26 mouse cellular contexts compared by ENCODE assay signal in the genomic region with DNA sequence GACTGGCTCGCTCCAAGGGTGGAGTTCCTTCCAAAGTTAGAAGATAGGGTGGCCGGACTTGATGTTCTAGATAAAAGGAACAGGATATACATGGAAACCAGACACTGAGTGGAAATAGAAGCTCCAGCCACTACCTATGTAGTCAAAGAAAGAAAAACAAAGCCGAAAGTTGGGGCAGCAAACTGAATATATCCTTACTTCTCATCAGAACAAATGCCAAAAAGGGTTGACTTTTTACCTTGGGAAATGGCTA.
A peak's percentile ranks its signal among the peaks of the same experiment; 100 is the strongest.
DNase-seq lines count a peak whose midpoint lies in the region.
"Had no signal": no experiment of that assay in that cellular context is flagged by ENCODE, and none has a peak within 500 bp of the region (broad histone marks: within the 10 kb centered on the region; RNA-seq: fewer than 3 reads in every experiment).

No protein-coding gene starts in this region.

- no peak overlapping the region for H3K27ac ChIP-seq in heart, embryonic 10.5 days
- H3K27ac ChIP-seq: embryonic facial prominence, embryonic 12.5 days; embryonic facial prominence, embryonic 15.5 days; heart, embryonic 15.5 days; hindbrain, embryonic 10.5 days; hindbrain, embryonic 13.5 days; intestine, embryonic 15.5 days had no signal

- peaks cover 4% of the 10 kb centered on the region for H3K9me3 ChIP-seq in heart, embryonic 10.5 days
- H3K9me3 ChIP-seq: G1E had no signal

- peak; percentile 47 to 74 for DNase-seq in heart, adult 18-20 months
- DNase-seq in heart, postnatal 4 days, result no peak
- DNase-seq in heart, adult 9 months (ENCODE audit: low spot score in 2 of 2), result peak; percentile 38 to 55
- no peak for DNase-seq in heart, embryonic 10.5 days (ENCODE audit: low spot score)
- DNase-seq in lung, postnatal 25 days (ENCODE audit: low spot score), result peak; percentile 70
- DNase-seq in lung, postnatal 10 days, result no peak
- DNase-seq in neural tube, embryonic 10.5 days (ENCODE audit: extremely low spot score, low spot score), result no peak
- DNase-seq: adrenal gland, postnatal 10 days; adrenal gland, postnatal 36 days; B cell, adult 2 months; cerebellum, adult 11 months; cerebellum, adult 2 months; cerebellum, adult 9-11 months; cerebellum, postnatal 25 days; forebrain, postnatal 0 days; gastrocnemius, postnatal 25 days had no signal

- 0 out of 2 replicates have a peak, but pooled peaks cover 2% of the 10 kb centered on the region for H3K36me3 ChIP-seq in heart, embryonic 10.5 days
- H3K36me3 ChIP-seq: embryonic facial prominence, embryonic 12.5 days; embryonic facial prominence, embryonic 15.5 days; G1E; heart, embryonic 15.5 days; hindbrain, embryonic 10.5 days; hindbrain, embryonic 13.5 days; intestine, embryonic 15.5 days had no signal

- WGBS in heart, embryonic 10.5 days, result 74% methylated on average over 3 of the region's 3 CpGs

- peaks cover 17% of the 10 kb centered on the region for H3K4me1 ChIP-seq in heart, embryonic 10.5 days
- H3K4me1 ChIP-seq: embryonic facial prominence, embryonic 12.5 days; embryonic facial prominence, embryonic 15.5 days had no signal

- H3K27me3 ChIP-seq in heart, embryonic 10.5 days (ENCODE audit: insufficient read depth, poor library complexity, severe bottlenecking), result no peaks in the 10 kb centered on the region
- H3K27me3 ChIP-seq: CH12.LX; embryonic facial prominence, embryonic 12.5 days; embryonic facial prominence, embryonic 15.5 days; heart, embryonic 12.5 days; heart, embryonic 15.5 days; hindbrain, embryonic 13.5 days; intestine, embryonic 15.5 days; Patski had no signal

- H3K4me3 ChIP-seq in heart, embryonic 10.5 days, result no peak overlapping the region
- H3K4me3 ChIP-seq: embryonic facial prominence, embryonic 12.5 days; embryonic facial prominence, embryonic 15.5 days; heart, embryonic 12.5 days; heart, embryonic 15.5 days; hindbrain, embryonic 10.5 days; hindbrain, embryonic 13.5 days; intestine, embryonic 15.5 days had no signal

Comparison
In these comparisons a context has a peak if more than half of its experiments do, and no peak if none do; other contexts are left out.
1. DNase-seq: peak in heart, adult 18-20 months (2 of 2), heart, adult 9 months (2 of 2) and lung, postnatal 25 days (single experiment); none in heart, postnatal 4 days (single experiment), heart, embryonic 10.5 days (single experiment), lung, postnatal 10 days (single experiment) and neural tube, embryonic 10.5 days (single experiment).